Mouse (Mus musculus) left cerebral cortex, adult 2 months (tissue): ENCODE results near the gene Zfp119a. TPM values are rescaled to one million over a fixed set of nuclear protein-coding genes. Genes with fewer than 3 reads are reported as not detected.
"Not testable (repeated sequence)": the region's sequence is repeated elsewhere in the genome, so short reads cannot be mapped to it uniquely, and the experiment has no call there.

Source experiments
- DNase-seq, 2 experiments: peaks; one replicate each; pipeline ENCODE4 v3.0.0; 2021 to 2022; ENCODE audit warnings: low spot score in 2 of 2, mixed read lengths in 1 of 2; ENCODE audit errors: extremely low spot score in 1 of 2
- H3K27ac ChIP-seq: fragments of 200-600 bp; 2 replicates; pipeline ENCODE4 v1.8.1; 2022
- H3K4me3 ChIP-seq: fragments of 200-600 bp; 2 replicates; pipeline ENCODE4 v1.8.1; 2022
- CTCF ChIP-seq: fragments of 200-600 bp; IDR thresholded peaks from 2 replicates; pipeline ENCODE4 v1.8.1; 2022; ENCODE audit warnings: antibody characterized with exemption, mild to moderate bottlenecking, moderate library complexity
- intact Hi-C: fragments of 180-260 bp; cut with DNase I; formaldehyde crosslinking; loops from one replicate; pipeline ENCODE4 v1.15.1; 2025
- long read RNA-seq, 2 experiments: library from polyadenylated mRNA; stranded (forward); transcript quantifications; one replicate each; pipeline ENCODE4 v2.0.0; 2021; ENCODE audit warnings: borderline mapping rate in 2 of 2
- total RNA-seq, 2 experiments: library from RNA; stranded (reverse); gene quantifications; 2 replicates each; pipeline ENCODE4 v1.2.3; 2021

Gene Zfp119a
- 1 to 10 TPM; 5.1 to 6.7 TPM for total RNA-seq
- long read RNA-seq, experiment 1, partial matches to known transcripts = 0 of 1 reads
- long read RNA-seq, experiment 1, other reads (novel, unspliced or antisense) = 1 of 1 reads
- long read RNA-seq, experiment 2, partial matches to known transcripts = 0 of 4 reads
- long read RNA-seq, experiment 2, other reads (novel, unspliced or antisense) = 1 of 4 reads

DNA sequence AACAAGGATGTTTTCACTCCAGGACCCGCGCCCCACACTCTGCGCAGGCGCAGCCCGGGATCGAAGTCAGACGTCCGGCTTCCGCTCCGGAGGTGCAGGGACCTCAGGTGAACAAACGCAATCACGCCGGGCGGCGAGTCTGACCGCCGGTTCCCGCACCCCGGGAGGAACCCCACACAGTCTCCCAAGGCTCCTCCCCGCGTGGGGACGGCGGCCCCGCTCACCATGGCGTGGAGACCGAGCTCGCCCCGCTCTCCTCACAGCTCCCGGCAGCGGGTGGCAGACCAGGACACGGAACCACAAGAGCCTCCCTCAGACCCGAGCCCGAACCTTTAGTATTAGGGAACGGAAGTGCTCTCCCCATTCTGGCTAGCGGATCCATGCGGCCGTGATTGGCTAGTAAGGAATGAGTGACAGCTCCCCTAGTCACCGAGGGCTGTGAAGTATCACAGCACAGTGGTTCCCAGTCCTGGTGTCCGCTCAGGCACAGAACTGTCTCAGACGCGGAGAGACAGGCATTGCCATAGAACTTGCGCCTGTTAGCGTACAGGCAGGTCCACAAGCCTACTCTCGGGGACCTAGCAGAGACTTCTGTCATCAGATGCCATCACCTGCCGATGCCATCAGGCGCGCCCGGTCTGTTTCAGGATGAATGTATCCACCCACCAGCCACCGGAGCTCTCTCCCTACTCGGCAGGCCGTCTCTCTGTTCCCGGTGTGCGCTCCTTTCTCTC, at the start of gene Zfp119a:
Gene Zfp119a, minus strand, starts transcription at position 295 of the 734 bp plus-strand sequence.
- peak within 1 kb of the TSS; percentile 86 for H3K27ac ChIP-seq
- intact Hi-C loops = loop anchor here (2.0 to 5.0 kb wide), 2 partner anchors 64 to 167 kb away; partner anchors contain the start of gene Pot1b
- peak within 1 kb of the TSS; percentile 49 for H3K4me3 ChIP-seq
- peak; percentile 80 to 83 for DNase-seq

DNA sequence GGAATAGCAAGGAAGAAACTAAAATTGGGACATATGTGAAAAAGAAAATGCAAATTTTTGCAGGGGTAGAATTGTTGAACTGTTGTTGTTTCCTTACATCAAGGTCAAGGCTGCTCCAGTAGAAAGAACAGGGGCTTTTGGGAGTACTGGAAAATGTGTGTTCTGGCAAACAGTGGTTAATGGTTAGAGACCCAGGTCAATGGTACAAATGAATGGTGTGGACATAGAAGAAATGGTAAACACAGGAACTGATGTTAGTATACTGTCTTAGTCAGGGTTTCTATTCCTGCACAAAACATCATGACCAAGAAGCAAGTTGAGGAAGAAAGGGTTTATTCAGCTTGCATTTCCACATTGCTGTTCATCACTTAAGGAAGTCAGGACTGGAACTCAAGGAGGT, 27.9 kb upstream of the Zfp119a start:
- Histone ChIP-seq H3K27ac (no peak overlapping the region), H3K4me3 (no peak overlapping the region)
- TF ChIP-seq CTCF = no peak
- intact Hi-C loops = no loop called here
- no peak for DNase-seq

DNA sequence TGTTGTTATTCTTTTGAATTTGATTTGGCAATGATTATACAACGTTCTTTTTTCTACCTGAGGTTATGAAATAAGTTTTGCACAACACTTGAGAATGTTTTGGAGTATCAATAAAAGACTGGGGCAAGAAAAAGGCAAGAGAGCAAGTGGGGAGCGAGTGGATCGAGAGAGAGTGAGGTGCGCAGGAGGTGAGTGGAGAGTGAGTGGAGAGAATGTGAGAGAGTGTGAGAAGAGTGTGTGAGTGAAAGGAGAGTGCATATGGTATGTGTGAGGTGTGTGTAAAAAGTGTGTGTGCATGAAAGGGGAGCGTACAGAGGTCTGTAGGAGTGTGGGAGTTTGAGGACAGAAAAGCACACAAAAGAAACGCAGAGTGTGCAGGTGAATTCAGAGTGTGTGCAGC, 25.4 kb upstream of the Zfp119a start:
- no peak overlapping the region for H3K4me3 ChIP-seq
- no peak for TF ChIP-seq CTCF
- intact Hi-C loops = no loop called here

DNA sequence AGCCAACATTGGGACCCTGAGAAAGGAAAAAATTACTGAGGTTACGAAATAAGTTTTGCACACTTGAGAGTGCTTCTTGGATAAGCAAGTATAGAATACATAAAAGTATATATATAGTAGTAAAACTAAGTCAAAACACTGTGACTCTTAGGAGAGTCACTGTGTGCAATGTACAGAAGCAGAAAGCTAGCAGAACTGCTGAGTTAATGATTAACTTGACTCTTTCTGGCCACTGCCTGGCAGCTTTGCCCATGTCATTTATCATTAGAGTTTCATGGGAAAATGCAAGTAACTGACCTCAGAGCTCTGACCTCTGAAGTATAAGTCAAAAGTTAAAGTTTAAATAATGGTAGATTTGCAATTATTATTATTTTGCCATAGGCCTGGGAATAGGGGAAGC, 25.0 kb upstream of the Zfp119a start:
- Histone ChIP-seq H3K4me3 (no peak overlapping the region), H3K27ac (no peak overlapping the region)
- no peak for DNase-seq
- no peak for TF ChIP-seq CTCF
- intact Hi-C loops = no loop called here

More for the DNA sequence above, 25.4 kb upstream of the Zfp119a start:
- DNase-seq = no peak
- H3K27ac ChIP-seq = no peak overlapping the region

DNA sequence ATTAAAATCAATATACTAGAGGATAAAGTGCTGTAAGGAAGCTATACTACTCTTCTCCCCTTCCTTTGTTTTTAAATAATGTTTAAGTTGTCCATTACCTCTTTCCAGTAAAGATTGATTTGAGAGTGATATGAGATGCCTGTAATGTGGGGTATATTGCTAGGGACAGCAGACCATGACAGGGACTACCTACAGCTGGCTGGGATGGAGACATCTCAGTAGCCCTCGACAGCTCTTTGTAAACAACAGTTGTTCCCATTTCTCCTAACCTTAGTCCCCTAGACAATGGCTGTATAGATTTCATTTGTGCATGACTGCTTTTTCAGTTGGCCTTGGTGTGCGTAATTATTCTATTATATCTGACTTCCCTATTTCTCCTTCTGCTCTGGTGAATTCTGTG, 24.4 kb upstream of the Zfp119a start:
- Histone ChIP-seq H3K4me3 (no peak overlapping the region), H3K27ac (no peak overlapping the region)
- no peak for TF ChIP-seq CTCF
- DNase-seq = no peak
- intact Hi-C loops = no loop called here

DNA sequence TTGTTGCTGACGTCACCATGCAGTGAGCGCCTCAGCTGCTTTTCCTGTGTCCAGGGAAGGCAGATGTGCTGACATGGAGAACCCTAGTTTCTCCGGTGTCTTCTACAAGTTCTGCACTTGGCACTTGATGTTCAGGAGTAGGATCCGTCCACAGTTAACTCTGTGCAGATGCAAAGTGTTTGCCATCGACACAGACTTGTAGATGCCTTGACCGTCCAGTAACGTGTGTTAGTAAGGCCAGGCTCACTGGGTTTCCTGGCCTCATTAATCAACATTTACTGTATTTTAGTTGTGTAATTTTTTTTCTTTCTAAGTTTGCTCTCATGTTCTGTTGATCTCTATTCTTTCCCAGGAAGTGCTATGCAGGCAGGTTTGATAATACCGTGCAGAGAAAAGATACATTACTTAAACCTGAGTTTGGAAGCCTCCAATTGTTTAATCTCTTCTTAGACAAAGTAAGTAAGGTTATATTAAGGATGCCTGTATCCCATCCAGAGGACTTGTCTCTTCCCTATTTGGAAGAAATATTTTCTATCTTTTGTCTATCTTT, 13.8 kb upstream of the Zfp119a start:
- DNase-seq = peak; percentile 14 to 28
- intact Hi-C loops = loop anchor here (5.0 kb wide), 1 partner anchor 65 kb away; the partner anchor contains the start of gene Yju2
- peak overlapping the region; percentile 50 for H3K4me3 ChIP-seq
- H3K27ac ChIP-seq = peak overlapping the region; percentile 60

DNA sequence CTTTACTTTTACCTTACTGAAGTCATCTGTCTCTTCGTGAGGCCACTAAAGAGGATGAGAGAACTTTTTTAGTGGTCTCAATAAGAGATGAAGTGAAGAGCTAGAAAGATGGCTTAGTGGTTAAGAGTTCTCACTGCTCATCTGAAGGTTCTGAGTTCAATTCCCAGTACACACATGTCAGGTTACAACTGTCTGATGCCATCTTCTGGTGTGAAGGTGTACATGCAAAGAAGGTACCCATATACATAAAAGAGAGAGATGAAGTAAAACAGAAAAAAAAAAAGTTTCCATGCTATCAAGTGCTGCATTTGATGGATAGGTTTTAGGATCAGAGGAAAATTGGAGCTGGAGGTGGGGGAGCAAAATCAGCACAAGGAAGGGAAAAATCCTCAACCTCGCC, 6.2 kb upstream of the Zfp119a start:
- no peak overlapping the region for H3K4me3 ChIP-seq
- intact Hi-C loops = loop anchor here (5.0 kb wide), 1 partner anchor 183 kb away; no protein-coding TSS in a partner anchor
- no peak overlapping the region for H3K27ac ChIP-seq
- DNase-seq = no peak
- peak; percentile 17 for TF ChIP-seq CTCF

DNA sequence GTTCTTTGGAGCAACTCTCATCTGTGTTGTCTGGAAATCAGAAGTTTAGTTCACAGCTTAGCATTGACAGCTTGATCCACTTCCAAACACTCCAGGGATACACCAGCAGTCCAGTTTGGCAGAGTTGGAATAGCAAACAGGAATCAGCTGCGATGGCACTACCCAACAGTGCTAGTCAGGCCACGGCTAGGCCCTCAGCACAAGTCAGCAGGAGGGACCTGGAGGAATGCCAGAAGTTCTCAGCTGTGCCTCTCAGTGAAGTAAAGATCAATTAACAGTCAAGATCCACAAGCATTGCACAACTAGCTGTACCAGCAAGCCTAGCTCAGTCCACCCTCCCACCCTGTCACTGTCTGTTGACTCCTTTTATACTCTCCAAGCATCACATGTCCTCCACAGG, 4.9 kb upstream of the Zfp119a start:
- no peak for DNase-seq
- no peak overlapping the region for H3K4me3 ChIP-seq
- intact Hi-C loops = no loop called here
- no peak for TF ChIP-seq CTCF
- H3K27ac ChIP-seq = no peak overlapping the region

DNA sequence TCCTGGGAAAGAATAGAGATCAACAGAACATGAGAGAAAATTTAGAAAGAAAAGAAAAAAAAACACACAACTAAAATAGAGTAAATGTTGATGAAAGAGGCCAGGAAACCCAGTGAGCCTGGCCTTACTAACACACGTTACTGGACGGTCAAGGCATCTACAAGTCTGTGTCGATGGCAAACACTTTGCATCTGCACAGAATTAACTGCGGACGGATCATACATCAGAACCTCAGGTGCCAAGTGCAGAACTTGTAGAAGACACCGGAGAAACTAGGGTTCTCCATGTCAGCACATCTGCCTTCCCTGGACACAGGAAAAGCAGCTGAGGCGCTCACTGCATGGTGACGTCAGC, 471 bp downstream of the Zfp119a start:
- peak overlapping the region; percentile 49 for H3K4me3 ChIP-seq
- not testable (repeated sequence) for DNase-seq
- intact Hi-C loops = loop anchor here (2.0 to 5.0 kb wide), 2 partner anchors 65 to 166 kb away; partner anchors contain the start of gene Pot1b
- peak overlapping the region; percentile 78 for H3K27ac ChIP-seq

DNA sequence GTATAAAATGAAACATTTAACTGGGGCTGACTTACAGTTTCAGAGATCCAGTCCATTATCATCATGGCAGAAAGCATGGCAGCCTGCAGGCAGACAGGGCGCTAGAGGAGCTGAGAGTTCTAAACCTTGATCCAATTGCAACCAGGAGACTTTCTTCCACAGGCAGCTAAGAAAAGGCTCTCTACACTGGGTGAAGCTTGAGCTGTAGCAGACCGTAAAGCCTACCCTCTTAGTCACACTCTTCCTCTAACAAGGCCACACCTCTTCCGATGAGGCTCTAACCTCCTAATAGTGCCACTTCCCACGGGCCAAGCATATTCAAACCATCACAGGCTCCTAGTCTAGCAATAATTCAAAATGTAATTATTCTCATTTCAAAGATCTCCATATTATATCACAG, 1.5 kb downstream of the Zfp119a start:
- intact Hi-C loops = loop anchor here (5.0 kb wide), 1 partner anchor 165 kb away; the partner anchor contains the start of gene Pot1b

DNA sequence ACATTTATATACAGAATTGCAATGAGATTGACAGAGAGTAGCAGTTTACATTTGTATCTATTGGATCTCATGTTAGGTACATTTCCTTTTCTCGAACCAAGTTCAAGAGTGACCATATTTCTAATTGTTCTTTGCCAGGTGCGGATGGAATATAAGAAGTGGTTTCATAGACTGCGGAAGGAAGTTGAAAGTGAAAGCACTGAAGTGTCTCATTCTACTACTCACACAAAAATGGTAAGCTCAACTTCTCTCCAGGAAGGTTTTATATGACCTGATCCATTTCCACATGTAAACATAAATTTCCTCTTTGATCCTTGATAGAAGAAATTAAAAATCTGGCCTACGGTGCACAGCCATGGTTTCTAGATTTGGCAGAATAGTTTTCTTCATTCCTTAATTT, 35.7 kb downstream of the Zfp119a start:
- TF ChIP-seq CTCF = no peak
- H3K4me3 ChIP-seq = no peak overlapping the region
- intact Hi-C loops = no loop called here
- DNase-seq = no peak
- H3K27ac ChIP-seq = no peak overlapping the region

More for the DNA sequence above, 1.5 kb downstream of the Zfp119a start:
- Histone ChIP-seq H3K27ac (no peak overlapping the region), H3K4me3 (no peak overlapping the region)
- TF ChIP-seq CTCF = no peak
- DNase-seq = no peak

DNA sequence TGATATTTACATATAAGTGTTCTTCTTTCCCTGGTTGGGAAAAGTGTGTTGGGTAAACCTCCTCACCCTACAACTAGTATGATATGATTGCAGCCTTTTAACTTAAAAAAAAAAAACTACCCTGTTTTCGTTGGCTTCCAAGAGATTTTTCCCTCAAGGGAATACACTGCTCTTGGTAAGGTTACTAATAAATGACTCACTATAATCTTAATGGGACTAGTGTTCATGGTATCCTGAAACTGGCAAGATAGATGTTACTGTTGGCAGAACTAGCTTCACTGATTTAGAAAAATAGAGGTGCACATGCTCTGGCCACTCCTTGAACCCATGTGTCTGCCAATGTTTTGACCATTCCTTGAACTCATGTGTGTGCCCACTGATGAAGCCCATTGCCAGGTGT, 57.2 kb downstream of the Zfp119a start:
- no peak overlapping the region for H3K4me3 ChIP-seq
- no peak for TF ChIP-seq CTCF
- no peak overlapping the region for H3K27ac ChIP-seq
- intact Hi-C loops = no loop called here
- no peak for DNase-seq

DNA sequence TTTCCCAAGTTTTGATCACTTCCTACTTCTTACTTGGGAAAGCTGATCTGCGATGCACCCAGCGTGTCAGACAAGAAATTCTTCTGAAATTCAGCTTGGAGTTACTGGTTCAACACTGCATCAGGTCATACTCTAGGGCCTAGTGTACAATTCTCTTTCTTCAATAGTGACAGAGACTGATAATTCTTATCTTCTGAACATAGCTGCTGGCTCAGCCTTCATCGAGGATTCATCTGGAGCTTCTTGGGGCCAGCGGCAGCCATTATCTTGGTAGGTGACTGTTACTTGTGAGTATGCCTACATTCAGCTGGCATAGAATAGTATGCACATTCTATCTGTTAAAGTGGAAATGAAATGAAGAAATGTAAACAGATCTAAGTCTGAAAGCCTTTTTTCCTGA, 61.9 kb downstream of the Zfp119a start:
- no peak overlapping the region for H3K27ac ChIP-seq
- no peak for TF ChIP-seq CTCF
- no peak for DNase-seq
- no peak overlapping the region for H3K4me3 ChIP-seq
- intact Hi-C loops = no loop called here

Other genes with a start within 250 kb of the Zfp119a start
- 1 to 10 TPM; 5.2 to 6.1 TPM for gene Pot1b, start 166.3 kb downstream of the Zfp119a start, total RNA-seq
- under 1 TPM in 1 of 2 experiments, not detected in 1; 0.09 TPM for gene Adgre4, start 128.9 kb downstream of the Zfp119a start, total RNA-seq
- gene Zfp959, start 13.2 kb upstream of the Zfp119a start, total RNA-seq = 1 to 10 TPM; 6.2 to 6.6 TPM
- 1 to 10 TPM; 2.3 to 4.1 TPM for gene Zfp119b, start 70.6 kb upstream of the Zfp119a start, total RNA-seq
- 1 to 10 TPM; 1.2 to 1.4 TPM for gene Ebi3, start 73.7 kb upstream of the Zfp119a start, total RNA-seq
- gene Yju2, start 80.2 kb upstream of the Zfp119a start, total RNA-seq = 10 to 100 TPM; 16.4 to 17.4 TPM
- gene Shd, start 91.5 kb upstream of the Zfp119a start, total RNA-seq = 10 to 100 TPM; 36.7 to 40.1 TPM
- gene Fsd1, start 107.6 kb upstream of the Zfp119a start, total RNA-seq = 10 to 100 TPM; 88.7 to 90.6 TPM
- 1 to 10 TPM; 2.5 to 3.1 TPM for gene Stap2, start 126.7 kb upstream of the Zfp119a start, total RNA-seq
- gene Mpnd, start 126.8 kb upstream of the Zfp119a start, total RNA-seq = 10 to 100 TPM; 90.8 to 91.2 TPM
- gene Sh3gl1, start 157.7 kb upstream of the Zfp119a start, total RNA-seq = 10 to 100 TPM; 38.9 to 43.2 TPM
- 1 to 10 TPM; 1.6 to 2.0 TPM for gene Chaf1a, start 161.5 kb upstream of the Zfp119a start, total RNA-seq
- 10 to 100 TPM; 91.2 to 98.3 TPM for gene Ubxn6, start 196.1 kb upstream of the Zfp119a start, total RNA-seq
- gene Hdgfl2, start 200.7 kb upstream of the Zfp119a start, total RNA-seq = 100 to 1,000 TPM; 102 to 109 TPM
- gene Plin4, start 230.9 kb upstream of the Zfp119a start, total RNA-seq = 1 to 10 TPM; 5.0 to 7.4 TPM
- under 1 TPM; 0.38 to 0.68 TPM for gene Plin5, start 238.7 kb upstream of the Zfp119a start, total RNA-seq
- 1 to 10 TPM; 4.2 to 6.1 TPM for gene Lrg1, start 243.1 kb upstream of the Zfp119a start, total RNA-seq